Mouse (Mus musculus) brain, embryonic 14.5 days (tissue): ENCODE measurements around the gene Cyth2.

ENCODE experiments used
- CTCF ChIP-seq: fragments of 200-500 bp; IDR thresholded peaks from 2 replicates; pipeline ENCODE4 v1.5.1; 2012; ENCODE audit warnings: inconsistent platforms, mild to moderate bottlenecking, moderate library complexity, borderline replicate concordance; ENCODE audit not compliant: insufficient read depth, insufficient read length; ENCODE audit errors: extremely low read depth
- POLR2A ChIP-seq: fragments of 200-500 bp; IDR thresholded peaks from 2 replicates; pipeline ENCODE4 v1.6.1; 2012; ENCODE audit warnings: mild to moderate bottlenecking, inconsistent platforms, borderline replicate concordance; ENCODE audit not compliant: poor library complexity, insufficient read depth, insufficient read length, severe bottlenecking; ENCODE audit errors: extremely low read depth

GRCm38 (mm10) chr7:45793240-45793639 lies 21.1 kb downstream of the Cyth2 start:
- TF ChIP-seq POLR2A: no peak
- TF ChIP-seq CTCF: no peak
